Mouse (Mus musculus): ENCODE data around the gene Gm10772. TPM values are rescaled to one million over a fixed set of nuclear protein-coding genes. Genes with fewer than 3 reads are reported as not detected.
"Not testable (repeated sequence)": the region's sequence is repeated elsewhere in the genome, so short reads cannot be mapped to it uniquely, and the experiment has no call there.

The Gm10772 gene
- polyA plus RNA-seq (2015; fragmentation: Nextera tagmentation; extraction: Ambion mirVana), result not detected in 2 replicates

DNA sequence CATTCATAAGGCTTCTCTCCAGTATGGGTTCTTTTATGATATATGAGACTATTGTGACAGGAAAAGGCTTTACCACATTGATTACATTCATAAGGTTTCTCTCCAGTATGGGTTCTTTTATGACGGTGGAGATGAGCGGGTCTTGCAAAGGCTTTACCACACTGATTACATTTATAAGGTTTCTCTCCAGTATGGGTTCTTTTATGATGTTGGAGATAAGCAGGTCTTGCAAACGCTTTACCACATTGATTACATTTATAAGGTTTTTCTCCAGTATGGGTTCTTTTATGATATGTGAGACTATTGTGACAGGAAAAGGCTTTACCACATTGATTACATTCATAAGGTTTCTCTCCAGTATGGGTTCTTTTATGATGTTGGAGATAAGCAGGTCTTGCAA lies at the start of gene Gm10772:
Gene Gm10772 (minus strand): TSS at position 101 of the 400 bp plus-strand sequence.
- ATAC-seq, result not testable (repeated sequence)
- 83% methylated on average over 2 of the region's 3 CpGs for WGBS

DNA sequence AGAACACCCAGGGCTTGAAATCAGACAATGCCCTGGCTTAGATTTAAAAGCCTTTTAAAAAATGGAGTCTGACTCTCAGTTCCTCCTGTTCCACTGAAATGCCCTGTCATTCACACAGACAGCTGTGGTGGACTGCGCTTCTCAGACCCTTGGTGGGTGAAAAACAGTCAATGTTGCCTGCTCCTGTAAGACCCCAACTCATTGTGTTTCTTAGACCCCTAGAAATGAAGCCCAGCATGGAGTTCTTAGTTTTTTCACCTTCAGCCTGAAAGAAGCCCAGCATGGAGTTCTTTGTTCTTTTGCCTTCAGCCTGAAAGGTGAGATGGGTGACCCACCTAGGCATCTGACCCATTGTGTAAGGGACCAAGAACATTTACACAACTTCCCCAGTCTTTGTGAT lies 36.5 kb upstream of the Gm10772 start:
- ATAC-seq; H3K4me2 ChIP-seq (replicated peaks; ENCODE audit: low read depth, low read length); DNase-seq (ENCODE audit: low spot score); H3K9me3 ChIP-seq (ENCODE audit: low read length); H3K36me3 ChIP-seq (ENCODE audit: insufficient read depth, low read length); H3K4me3 ChIP-seq (ENCODE audit: low read depth, low read length); H3K9ac ChIP-seq (replicated peaks; ENCODE audit: low read depth); H3K4me1 ChIP-seq (ENCODE audit: insufficient read depth, low read depth, low read length); H3K27me3 ChIP-seq (replicated peaks; ENCODE audit: insufficient read depth, low read length); H3K27ac ChIP-seq (ENCODE audit: low read length): not testable (repeated sequence)
- WGBS, result no CpG with 5 or more reads among the region's 1 CpGs

More for the DNA sequence above, at the start of gene Gm10772:
- DNase-seq (ENCODE audit: low spot score); H3K9me3 ChIP-seq (ENCODE audit: low read length); H3K9ac ChIP-seq (replicated peaks; ENCODE audit: low read depth); H3K4me3 ChIP-seq (ENCODE audit: low read depth, low read length); H3K27me3 ChIP-seq (replicated peaks; ENCODE audit: insufficient read depth, low read length); H3K27ac ChIP-seq (ENCODE audit: low read length); H3K36me3 ChIP-seq (ENCODE audit: insufficient read depth, low read length); H3K4me2 ChIP-seq (replicated peaks; ENCODE audit: low read depth, low read length); H3K4me1 ChIP-seq (ENCODE audit: insufficient read depth, low read depth, low read length): not testable (repeated sequence)

DNA sequence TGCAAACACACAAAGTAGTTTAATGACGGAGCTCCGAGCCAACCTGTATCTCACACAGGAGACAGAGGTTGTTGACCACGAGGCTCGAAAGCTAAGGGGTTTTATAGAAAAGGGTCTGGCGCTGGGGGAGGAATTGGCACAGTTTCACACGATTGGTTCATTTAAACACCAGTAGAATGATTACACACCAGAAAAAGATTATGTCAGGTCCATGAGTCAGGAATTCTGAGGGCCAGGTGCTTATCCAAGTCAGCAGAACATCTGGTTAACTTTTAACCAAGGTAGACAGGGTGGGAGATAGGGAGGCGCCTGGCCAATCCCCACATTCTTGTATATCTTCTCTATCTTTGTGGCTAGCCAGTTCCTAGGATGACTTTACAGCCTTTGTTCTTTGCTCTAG lies 35.8 kb upstream of the Gm10772 start:
- H3K27ac ChIP-seq (ENCODE audit: low read length); ATAC-seq; H3K4me3 ChIP-seq (ENCODE audit: low read depth, low read length); H3K4me2 ChIP-seq (replicated peaks; ENCODE audit: low read depth, low read length); H3K9ac ChIP-seq (replicated peaks; ENCODE audit: low read depth); DNase-seq (ENCODE audit: low spot score); H3K4me1 ChIP-seq (ENCODE audit: insufficient read depth, low read depth, low read length); H3K36me3 ChIP-seq (ENCODE audit: insufficient read depth, low read length); H3K27me3 ChIP-seq (replicated peaks; ENCODE audit: insufficient read depth, low read length); H3K9me3 ChIP-seq (ENCODE audit: low read length): not testable (repeated sequence)
- 47% methylated on average over 3 of the region's 7 CpGs for whole genome bisulfite sequencing

DNA sequence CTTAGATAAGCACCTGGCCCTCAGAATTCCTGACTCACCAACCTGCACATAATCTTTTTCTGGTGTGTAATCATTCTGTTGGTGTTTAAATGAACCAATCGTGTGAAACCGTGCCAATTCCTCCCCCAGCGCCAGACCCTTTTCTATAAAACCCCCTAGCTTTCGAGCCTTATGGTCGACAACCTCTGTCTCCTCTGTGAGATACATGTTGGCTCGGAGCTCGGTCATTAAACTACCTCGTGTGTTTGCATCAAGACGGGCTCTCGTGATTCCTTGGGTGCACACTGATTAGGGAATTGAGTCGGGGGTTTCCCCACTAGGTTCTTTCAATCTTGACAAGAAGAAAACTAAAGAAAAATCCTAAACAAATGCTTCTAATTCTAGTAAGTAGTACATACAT lies 13.0 kb downstream of the Gm10772 start:
- no peaks in the 10 kb centered on the region for H3K9me3 ChIP-seq (ENCODE audit: low read length)
- no peak for TF ChIP-seq EP300 (IDR thresholded peaks at IDR 0.05)
- no peak for TF ChIP-seq CTCF (IDR thresholded peaks at IDR 0.05)
- H3K9ac ChIP-seq (replicated peaks; ENCODE audit: low read depth), result no peak overlapping the region
- H3K4me1 ChIP-seq (ENCODE audit: insufficient read depth, low read depth, low read length), result no peaks in the 10 kb centered on the region
- ATAC-seq (no peak), DNase-seq (ENCODE audit: low spot score) (no peak)
- no CpG with 5 or more reads among the region's 11 CpGs for WGBS
- no peak overlapping the region for H3K4me3 ChIP-seq (ENCODE audit: low read depth, low read length)
- no peaks in the 10 kb centered on the region for H3K36me3 ChIP-seq (ENCODE audit: insufficient read depth, low read length)
- no peak overlapping the region for H3K4me2 ChIP-seq (replicated peaks; ENCODE audit: low read depth, low read length)
- no peak overlapping the region for H3K27ac ChIP-seq (ENCODE audit: low read length)
- no peaks in the 10 kb centered on the region for H3K27me3 ChIP-seq (replicated peaks; ENCODE audit: insufficient read depth, low read length)

DNA sequence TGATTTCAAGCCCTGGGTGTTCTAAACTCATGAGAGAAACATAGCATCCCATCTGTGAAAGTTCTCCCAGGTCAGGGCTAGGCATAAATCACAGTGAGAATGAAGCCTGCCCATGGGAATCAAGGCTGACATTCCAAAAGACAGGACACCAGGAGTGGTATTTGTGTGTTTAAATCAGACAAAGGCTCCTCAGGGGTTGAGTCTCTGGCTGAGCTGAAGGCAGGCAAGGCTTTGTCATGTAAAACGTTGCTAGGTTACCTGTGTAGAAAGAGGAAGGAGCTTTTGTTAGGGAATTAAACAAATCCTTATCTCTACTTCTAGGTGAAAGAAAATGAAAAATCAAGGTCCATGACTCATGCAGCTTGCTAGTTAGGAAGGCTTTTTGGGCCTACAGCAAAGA lies 13.6 kb downstream of the Gm10772 start:
- not testable (repeated sequence) for H3K9me3 ChIP-seq (ENCODE audit: low read length); H3K36me3 ChIP-seq (ENCODE audit: insufficient read depth, low read length); H3K4me3 ChIP-seq (ENCODE audit: low read depth, low read length); H3K27me3 ChIP-seq (replicated peaks; ENCODE audit: insufficient read depth, low read length); DNase-seq (ENCODE audit: low spot score); H3K4me1 ChIP-seq (ENCODE audit: insufficient read depth, low read depth, low read length); H3K27ac ChIP-seq (ENCODE audit: low read length); H3K9ac ChIP-seq (replicated peaks; ENCODE audit: low read depth); H3K4me2 ChIP-seq (replicated peaks; ENCODE audit: low read depth, low read length); ATAC-seq
- WGBS, result no CpG with 5 or more reads among the region's 1 CpGs

DNA sequence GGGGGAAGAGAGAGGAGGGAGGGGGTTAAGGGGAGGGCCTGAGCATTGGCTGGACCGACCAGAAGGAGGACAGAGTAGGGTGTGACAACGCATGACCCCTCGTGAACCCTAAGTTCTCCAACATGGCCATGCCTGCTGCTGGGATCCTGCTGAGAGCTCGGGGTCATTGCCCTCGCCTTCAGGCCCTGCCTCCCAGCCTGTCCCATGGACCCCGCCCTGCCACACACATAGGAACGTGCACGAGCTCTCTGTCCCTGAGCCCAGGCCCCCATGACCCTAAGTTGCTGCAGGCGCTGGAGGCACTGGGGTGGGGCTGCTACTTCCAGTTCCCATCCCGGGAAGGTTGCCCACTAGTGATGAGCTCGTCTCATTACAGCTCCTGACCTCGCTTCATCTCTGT lies 48.2 kb downstream of the Gm10772 start:
- ATAC-seq; H3K27ac ChIP-seq (ENCODE audit: low read length); H3K4me1 ChIP-seq (ENCODE audit: insufficient read depth, low read depth, low read length); H3K9me3 ChIP-seq (ENCODE audit: low read length); H3K27me3 ChIP-seq (replicated peaks; ENCODE audit: insufficient read depth, low read length); H3K36me3 ChIP-seq (ENCODE audit: insufficient read depth, low read length); H3K9ac ChIP-seq (replicated peaks; ENCODE audit: low read depth); DNase-seq (ENCODE audit: low spot score); H3K4me2 ChIP-seq (replicated peaks; ENCODE audit: low read depth, low read length); H3K4me3 ChIP-seq (ENCODE audit: low read depth, low read length): not testable (repeated sequence)
- 71% methylated on average over 2 of the region's 12 CpGs for WGBS

Other genes with a start within 250 kb of the Gm10772 start
- gene Gm10324, start 108.0 kb downstream of the Gm10772 start, polyA plus RNA-seq (2015; fragmentation: Nextera tagmentation; extraction: Ambion mirVana), result not detected in 2 replicates
- gene 2410141K09Rik, start 213.5 kb upstream of the Gm10772 start, polyA plus RNA-seq (2015; fragmentation: Nextera tagmentation; extraction: Ambion mirVana), result not detected in 2 replicates

All from lung, postnatal 0 days (tissue).